Mouse (Mus musculus) cerebellum, adult (tissue): ENCODE measurements around the gene Olfr520.
"Not testable (repeated sequence)": the region's sequence is repeated elsewhere in the genome, so short reads cannot be mapped to it uniquely, and the experiment has no call there.

Source experiments
- ATAC-seq: cut with Nextera tagmentation; 2 replicates; pipeline ENCODE4 v1.9.2; 2017; ENCODE audit warnings: mild to moderate bottlenecking, moderate library complexity, mixed read lengths; ENCODE audit not compliant: insufficient number of reproducible peaks, low FRiP score, low TSS enrichment

Gene Olfr520

DNA sequence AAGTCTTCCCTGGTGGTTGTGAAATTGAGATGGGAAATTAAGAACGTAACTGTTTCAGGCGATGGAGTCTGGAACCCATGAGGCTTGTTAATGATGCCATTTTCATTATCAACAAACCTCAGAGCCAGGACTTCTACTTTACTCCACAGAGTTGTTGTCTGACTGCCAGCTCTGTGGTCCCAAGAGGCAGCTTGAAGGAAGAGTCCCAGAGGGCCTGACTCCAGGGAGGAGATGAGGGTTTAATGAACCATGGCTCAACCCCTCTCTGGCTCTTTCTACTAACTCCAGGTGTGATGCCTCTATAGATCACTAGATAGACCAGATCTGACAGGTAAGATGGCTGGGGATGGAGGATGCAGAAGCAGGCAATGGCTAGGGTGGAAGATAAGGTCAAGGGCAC is at the start of gene Olfr520:
Gene Olfr520, plus strand, starts transcription at position 301 of the 400 bp plus-strand sequence.
- ATAC-seq, result no peak

- no peak for ATAC-seq
Measured at GRCm38 (mm10) chr7:99680771-99681170, 49.3 kb upstream of the Olfr520 start.

- ATAC-seq, result no peak
Measured at GRCm38 (mm10) chr7:99684086-99684485, 46.0 kb upstream of the Olfr520 start.

DNA sequence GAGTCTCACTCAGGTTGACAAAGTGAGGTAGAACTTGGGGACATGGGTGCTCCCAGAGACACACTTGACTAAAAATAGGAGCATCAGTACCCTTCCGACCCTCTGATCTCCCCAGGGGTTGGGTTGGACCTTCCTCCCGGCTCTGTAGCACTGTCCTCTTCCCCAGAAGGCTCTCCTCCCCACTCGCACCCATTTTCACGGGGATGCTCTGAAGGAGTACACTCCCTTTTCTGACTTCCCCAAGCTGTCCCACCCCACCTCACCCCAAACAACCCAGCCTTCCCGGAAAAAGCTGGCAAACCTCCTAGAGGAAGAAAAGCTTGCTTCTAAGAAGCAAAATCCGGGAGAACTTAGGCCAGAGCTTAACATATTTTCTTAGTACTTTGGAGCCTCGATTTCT is 39.3 kb upstream of the Olfr520 start:
- no peak for ATAC-seq

DNA sequence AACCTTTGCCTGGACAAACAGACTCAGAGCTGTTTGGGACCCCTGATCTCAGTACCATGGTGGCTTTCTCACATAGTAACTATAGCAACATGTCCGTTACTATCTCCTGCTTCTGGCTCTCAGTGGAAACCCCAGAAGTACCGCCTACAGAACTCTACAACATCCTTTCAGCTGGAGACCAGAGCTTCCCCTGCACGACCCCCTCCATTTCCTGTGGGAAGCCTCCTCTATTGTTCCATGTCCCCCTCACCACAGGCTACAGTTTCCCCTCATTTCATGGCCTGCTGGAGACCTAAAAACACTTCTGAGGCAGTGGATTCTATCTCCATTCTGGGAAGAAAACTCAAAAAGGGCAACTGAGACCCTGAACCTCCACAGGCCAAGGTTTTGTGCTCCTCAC is 37.7 kb upstream of the Olfr520 start:
- ATAC-seq, result no peak

DNA sequence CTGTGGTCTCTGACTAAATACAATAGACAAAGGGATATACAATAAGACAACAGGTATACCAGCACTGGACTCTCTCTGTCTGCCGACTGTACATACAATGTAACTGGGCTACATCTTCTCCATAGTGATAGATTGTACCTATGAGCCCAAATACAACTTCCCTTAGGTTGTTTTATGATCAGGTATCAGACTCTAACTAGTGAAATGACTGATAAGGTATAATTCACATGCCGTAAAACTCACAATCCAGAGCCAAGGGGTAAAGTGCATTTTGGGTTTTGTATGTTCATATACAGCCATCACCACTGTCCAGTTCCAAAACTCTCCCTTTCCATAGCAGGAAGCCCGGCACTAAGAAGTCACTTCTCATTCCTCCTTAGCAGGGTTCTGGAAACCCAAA is 36.7 kb upstream of the Olfr520 start:
- no peak for ATAC-seq

GRCm38 (mm10) chr7:99693976-99694375 is 36.1 kb upstream of the Olfr520 start:
- ATAC-seq, result no peak

- not testable (repeated sequence) for ATAC-seq
Measured at GRCm38 (mm10) chr7:99694424-99694823, 35.6 kb upstream of the Olfr520 start.

GRCm38 (mm10) chr7:99695471-99696057 is 34.5 kb upstream of the Olfr520 start:
- no peak for ATAC-seq

DNA sequence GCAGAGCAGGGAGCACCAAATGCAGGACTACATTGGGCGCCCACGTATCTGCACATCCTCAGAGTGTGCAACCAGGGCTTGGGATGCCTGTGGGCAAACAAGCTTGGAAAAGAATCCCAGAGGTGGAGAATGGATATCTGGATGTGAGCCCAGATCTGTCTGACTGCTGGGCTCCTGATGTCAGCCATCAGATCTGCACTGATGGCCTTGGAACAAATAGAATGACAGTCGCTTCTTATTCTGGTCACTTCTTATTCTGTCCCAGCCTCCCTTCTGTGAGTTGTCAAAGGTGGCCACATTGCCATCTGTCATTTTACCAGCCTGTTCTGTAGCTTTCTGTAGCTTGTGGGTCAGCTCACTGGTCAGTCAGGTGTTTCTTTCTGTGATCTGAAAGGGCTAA is 31.5 kb upstream of the Olfr520 start:
- peak; percentile 71; the same call in 1 of the 2 replicates for ATAC-seq

DNA sequence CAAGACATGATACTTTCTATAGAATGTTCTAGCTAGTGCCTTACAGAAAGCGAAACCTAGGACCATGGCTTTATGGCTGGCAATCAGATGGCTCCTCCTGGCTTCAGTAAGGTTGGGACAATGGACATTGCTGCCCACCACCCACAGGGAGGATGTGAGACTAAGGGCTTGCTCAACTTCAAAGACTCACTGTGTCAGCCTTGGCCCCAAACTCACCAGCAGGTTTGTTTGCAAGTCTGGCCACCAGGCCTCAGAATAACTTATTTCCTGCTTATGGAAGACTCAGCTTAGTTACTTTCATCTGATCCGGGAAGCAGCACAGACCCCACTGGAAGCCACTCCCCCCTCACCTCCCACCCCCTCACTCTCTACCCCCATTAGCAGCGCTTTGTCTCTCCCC is 31.0 kb upstream of the Olfr520 start:
- no peak for ATAC-seq

GRCm38 (mm10) chr7:99699709-99700151 is 30.3 kb upstream of the Olfr520 start:
- ATAC-seq, result no peak

- no peak for ATAC-seq
Measured at GRCm38 (mm10) chr7:99700641-99701040, 29.4 kb upstream of the Olfr520 start.

DNA sequence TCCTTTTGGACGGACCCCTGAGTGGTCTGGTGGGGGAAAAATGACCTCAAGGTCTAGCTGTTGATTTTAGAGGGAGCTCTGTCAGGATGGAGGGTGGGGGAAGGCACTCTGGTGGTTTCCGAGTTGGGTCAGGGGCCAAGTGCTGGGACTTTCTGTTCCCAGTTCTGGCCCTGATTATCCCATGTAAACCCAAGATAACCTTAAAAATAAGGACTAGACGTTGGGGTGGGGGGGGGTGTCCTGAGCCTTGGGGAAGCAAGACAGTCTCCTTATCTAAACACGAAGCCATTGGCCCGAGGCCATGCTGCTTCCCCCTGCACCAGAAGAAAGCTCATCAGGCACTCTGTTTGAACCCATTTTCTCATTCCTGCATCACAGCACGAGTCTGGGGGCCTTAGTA is 27.9 kb upstream of the Olfr520 start:
- no peak for ATAC-seq

GRCm38 (mm10) chr7:99704736-99705519 is 25.1 kb upstream of the Olfr520 start:
- no peak for ATAC-seq

DNA sequence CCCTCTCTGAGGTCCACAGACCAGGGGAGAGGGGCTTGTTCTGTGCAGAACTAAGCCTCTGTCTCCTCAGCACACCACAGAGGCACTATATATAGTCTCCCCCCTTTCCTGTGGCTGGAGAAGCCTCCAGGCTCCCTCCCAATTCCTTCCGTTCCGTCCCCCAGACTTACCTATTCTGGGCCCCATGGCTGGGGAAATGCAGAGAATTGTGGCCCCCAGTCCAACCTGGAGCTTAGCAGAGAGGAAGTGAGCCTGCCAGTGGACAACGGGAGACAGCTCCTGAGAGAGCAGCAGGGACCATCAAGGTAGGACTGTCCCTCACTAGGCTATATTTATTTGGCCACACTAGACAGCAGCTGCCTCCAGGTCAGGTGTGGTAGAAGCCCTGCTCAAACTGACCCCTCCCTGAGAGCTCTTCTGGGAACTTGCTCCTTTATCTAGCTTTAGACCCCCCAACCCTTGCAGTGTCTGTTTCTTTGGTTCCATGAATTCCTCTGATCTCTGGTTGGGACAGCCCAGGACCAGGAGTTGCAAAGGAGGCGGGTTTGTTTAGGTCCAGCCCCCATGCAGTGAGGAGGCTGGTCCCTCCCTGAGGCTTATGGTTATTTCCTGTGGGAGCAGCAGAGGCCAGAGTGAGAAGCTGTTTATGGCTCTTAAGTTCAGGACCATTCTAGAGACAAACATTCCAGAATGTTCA is 23.6 kb upstream of the Olfr520 start:
- ATAC-seq, result no peak

- no peak for ATAC-seq
Measured at GRCm38 (mm10) chr7:99707038-99707595, 23.0 kb upstream of the Olfr520 start.

GRCm38 (mm10) chr7:99707671-99708070 is 22.4 kb upstream of the Olfr520 start:
- no peak for ATAC-seq

DNA sequence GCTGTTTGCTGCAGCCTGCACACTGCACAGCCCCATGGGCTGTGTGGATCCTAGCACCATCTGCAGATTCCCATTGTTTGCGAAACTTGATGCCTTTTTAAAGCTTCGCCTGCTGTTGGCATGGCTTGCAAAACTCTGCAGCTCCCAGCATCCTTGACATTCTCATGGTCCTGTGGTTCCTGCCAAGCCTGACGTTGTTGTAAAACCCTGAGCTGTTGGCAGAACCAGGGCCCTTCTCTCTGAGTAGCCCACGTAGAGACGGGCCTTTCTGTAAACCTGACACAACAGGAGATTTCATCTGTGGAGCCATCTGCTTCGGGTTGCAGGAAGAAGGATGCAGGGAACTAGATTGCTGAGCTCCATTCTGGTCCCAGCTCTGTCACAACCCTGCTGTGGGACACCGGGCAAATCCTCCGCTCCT is 21.8 kb upstream of the Olfr520 start:
- 0 out of 2 replicates have a peak, but pooled peaks have one; percentile 31 for ATAC-seq

DNA sequence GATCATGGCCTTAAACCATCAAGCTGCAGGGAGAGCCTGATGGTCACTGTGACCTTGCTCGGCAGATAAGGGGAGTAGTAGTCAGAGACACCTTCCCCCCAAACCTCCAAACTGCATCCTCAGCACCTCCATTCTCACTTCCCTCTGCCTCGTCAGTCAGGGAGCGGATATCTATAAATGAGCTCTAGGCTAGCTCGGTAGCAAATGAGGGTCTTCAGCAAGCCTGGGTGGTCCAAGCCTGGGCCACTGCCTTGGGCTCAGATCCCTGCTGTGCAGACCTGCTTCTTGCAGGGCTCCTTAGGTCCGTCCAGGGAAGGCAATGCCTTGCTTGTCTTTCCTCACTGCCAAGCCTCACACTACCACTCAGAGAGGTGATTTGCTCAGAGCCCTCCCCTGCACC is 21.3 kb upstream of the Olfr520 start:
- no peak for ATAC-seq

DNA sequence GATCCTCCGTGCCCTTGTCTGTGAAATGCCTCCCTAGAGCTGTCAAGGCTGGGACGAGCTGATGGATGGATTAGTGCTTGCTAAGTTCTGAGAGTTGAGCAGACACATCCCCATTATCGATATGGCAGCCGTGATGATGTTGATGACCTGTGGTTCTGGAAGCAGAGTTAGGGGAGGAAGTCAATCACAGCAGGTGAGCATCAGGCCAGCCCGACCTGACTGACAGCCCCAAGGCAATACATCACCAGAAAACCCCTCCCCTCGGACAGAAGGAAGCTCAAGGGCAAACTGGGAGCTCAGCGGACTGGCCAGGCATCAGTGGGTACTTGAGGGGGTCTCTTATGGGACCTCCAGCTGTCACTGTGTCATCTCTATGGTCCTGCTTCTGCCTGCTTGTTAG is 20.1 kb upstream of the Olfr520 start:
- no peak for ATAC-seq
